Mouse (Mus musculus): ENCODE data around the gene Hyal1. TPM values are rescaled to one million over a fixed set of nuclear protein-coding genes. Genes with fewer than 3 reads are reported as not detected.

The Hyal1 gene
- polyA plus RNA-seq, 1 experiment from 2014 or later = 6.8 TPM

- peak overlapping the region; percentile 82 for H3K4me3 ChIP-seq
- peaks cover 21% of the 10 kb centered on the region for H3K36me3 ChIP-seq
- no peaks in the 10 kb centered on the region for H3K27me3 ChIP-seq (ENCODE audit: insufficient read depth, poor library complexity, severe bottlenecking)
- WGBS = 71% methylated on average over 4 of the region's 4 CpGs
- no peak for DNase-seq (ENCODE audit: low spot score)
- H3K27ac ChIP-seq = peak overlapping the region; percentile 94; the same call in 1 of the 2 replicates
- peaks cover 62% of the 10 kb centered on the region for H3K4me1 ChIP-seq
- H3K9me3 ChIP-seq = no peaks in the 10 kb centered on the region
Measured at GRCm38 (mm10) chr9:107581584-107581983, 4.9 kb downstream of the Hyal1 start.

- peaks cover 53% of the 10 kb centered on the region for H3K4me1 ChIP-seq
- H3K36me3 ChIP-seq = peaks cover 21% of the 10 kb centered on the region
- H3K9me3 ChIP-seq = no peaks in the 10 kb centered on the region
- H3K27ac ChIP-seq = 0 out of 2 replicates have a peak overlapping the region, but pooled peaks have one; percentile 94
- H3K4me3 ChIP-seq = no peak overlapping the region
- WGBS = 88% methylated on average over 7 of the region's 7 CpGs
- no peaks in the 10 kb centered on the region for H3K27me3 ChIP-seq (ENCODE audit: insufficient read depth, poor library complexity, severe bottlenecking)
- no peak for DNase-seq (ENCODE audit: low spot score)
Measured at GRCm38 (mm10) chr9:107582509-107583062, 5.9 kb downstream of the Hyal1 start.

DNA sequence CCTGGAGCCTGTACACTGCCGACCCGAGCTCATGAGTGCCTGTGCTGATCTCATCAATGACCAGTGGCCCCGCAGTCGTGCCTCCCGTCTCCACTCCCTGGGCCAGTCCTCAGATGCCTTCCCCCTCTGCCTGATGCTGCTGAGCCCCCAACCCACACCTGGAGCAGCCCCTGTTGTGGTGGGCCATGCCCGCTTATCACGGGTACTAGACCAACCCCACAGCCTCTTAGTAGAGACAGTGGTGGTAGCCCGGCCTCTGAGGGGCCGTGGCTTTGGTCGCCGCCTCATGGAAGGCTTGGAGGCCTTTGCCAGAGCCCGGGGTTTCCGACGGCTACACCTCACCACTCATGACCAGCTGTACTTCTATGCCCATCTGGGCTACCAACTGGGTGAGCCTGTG lies 6.4 kb downstream of the Hyal1 start:
- Histone ChIP-seq H3K4me3 (no peak overlapping the region), H3K4me1 (peaks cover 52% of the 10 kb centered on the region), H3K9me3 (no peaks in the 10 kb centered on the region), H3K36me3 (peaks cover 21% of the 10 kb centered on the region), H3K27ac (no peak overlapping the region), H3K27me3 (ENCODE audit: insufficient read depth, poor library complexity, severe bottlenecking) (no peaks in the 10 kb centered on the region)
- DNase-seq (ENCODE audit: low spot score) = no peak
- WGBS = 86% methylated on average over 14 of the region's 14 CpGs

DNA sequence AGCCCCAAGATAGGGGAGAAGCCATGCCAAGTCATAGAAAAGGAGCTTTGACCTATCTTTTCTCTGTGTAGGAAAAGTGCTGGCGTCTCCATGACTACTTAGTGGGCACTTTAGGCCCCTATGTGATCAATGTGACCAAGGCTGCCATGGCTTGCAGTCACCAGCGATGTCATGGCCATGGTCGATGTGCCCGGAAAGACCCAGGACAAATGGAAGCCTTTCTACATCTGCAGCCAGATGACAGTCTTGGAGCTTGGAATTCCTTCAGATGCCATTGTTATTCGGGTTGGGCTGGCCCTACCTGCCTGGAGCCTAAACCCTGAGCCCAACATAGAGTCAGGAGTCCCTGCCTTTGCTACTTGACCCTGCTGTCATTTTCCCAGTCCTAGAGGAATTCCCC lies 9.8 kb downstream of the Hyal1 start:
- H3K27me3 ChIP-seq (ENCODE audit: insufficient read depth, poor library complexity, severe bottlenecking) = no peaks in the 10 kb centered on the region
- H3K4me3 ChIP-seq = no peak overlapping the region; the same call in 1 of the 2 replicates
- 80% methylated on average over 5 of the region's 5 CpGs for WGBS
- H3K4me1 ChIP-seq = peaks cover 49% of the 10 kb centered on the region
- no peak for DNase-seq (ENCODE audit: low spot score)
- peaks cover 42% of the 10 kb centered on the region for H3K36me3 ChIP-seq
- H3K9me3 ChIP-seq = no peaks in the 10 kb centered on the region
- peak overlapping the region; percentile 75 for H3K27ac ChIP-seq

DNA sequence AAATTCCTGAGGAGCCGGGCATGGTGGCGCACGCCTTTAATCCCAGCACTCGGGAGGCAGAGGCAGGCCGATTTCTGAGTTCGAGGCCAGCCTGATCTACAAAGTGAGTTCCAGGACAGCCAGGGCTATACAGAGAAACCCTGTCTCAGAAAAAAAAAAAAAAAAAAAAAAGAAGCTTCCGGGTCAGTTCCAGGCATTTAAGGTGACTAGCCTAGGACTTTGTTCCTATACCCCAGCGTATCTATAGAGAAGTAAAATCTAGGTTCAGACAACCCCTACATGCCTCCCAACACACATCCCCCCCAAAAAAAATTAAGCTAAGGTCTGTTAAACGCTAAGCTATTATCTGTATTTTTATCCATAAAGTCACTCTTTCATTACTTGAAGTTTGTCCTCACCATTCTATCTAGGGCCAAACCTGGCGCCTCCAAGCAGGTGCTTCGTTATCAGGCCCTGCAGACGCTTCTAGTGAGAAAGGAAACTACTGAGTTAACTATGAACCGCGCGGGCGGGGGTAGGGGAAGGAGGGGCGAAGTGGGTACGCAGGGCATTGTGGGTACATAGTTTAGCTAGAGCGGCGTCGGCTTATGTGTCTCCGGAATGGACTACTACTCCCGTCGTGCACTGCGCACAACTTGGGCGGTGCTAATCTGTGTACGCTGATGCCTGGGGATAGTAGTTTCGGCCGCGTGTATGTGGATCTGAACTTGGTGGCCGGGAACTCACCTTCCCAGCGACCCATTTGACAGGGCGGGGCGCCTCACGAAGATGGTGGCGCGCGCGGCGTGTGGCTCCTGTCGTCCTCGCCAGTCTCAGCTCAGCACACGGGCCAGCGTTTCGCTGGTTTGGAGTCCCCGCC lies 10.5 kb downstream of the Hyal1 start, which contains the start of gene Ifrd2:
Gene Ifrd2, plus strand, starts transcription at position 669 of the 859 bp plus-strand sequence.
- DNase-seq (ENCODE audit: low spot score) = peak; percentile 100

DNA sequence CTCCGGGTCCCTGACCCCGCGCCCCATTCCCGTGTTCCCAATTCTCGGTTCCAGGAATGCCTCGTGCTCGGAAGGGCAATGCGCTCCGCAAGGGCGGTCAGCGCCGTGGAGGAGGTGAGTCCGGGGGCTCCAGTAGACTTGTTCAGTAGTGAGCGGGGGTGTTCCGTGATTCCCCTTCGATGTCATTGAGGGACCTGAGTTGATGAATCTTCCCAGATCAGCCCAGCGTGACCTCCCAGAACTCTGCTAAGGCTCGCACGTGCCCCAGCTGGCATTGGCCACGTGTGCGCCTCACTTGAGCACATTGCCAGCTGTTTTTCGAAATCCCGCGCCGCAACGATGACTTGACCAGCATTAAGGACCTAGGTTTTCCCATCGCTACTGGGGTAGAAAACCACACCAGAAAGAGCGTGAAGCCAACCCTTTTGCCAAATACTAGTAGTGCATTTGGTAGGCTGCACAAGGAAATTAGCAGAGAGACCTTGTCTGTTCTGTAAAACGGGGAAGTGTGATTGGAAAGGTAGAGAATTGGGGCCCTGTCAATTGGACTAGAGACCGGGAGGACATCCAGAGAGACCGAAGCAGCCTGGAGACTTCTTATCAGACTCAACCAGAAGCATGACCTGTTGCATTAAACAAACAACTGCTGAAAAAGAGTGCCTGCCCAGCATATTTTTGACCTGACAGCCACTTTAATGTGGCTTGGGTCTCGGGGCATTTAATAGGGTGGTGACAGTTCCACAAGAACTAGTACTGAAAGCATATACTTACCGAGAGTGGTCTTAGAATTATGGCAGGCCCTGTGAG lies 11.3 kb downstream of the Hyal1 start:
- Histone ChIP-seq H3K36me3 (peaks cover 52% of the 10 kb centered on the region), H3K27me3 (ENCODE audit: insufficient read depth, poor library complexity, severe bottlenecking) (no peaks in the 10 kb centered on the region), H3K4me1 (peaks cover 43% of the 10 kb centered on the region), H3K9me3 (no peaks in the 10 kb centered on the region), H3K27ac (peak overlapping the region; percentile 91), H3K4me3 (peak overlapping the region; percentile 86)
- WGBS = 1% methylated on average over 33 of the region's 33 CpGs
- no peak for DNase-seq (ENCODE audit: low spot score)

More for the DNA sequence above, 10.5 kb downstream of the Hyal1 start, which contains the start of gene Ifrd2:
- Histone ChIP-seq H3K36me3 (peaks cover 49% of the 10 kb centered on the region), H3K9me3 (no peaks in the 10 kb centered on the region), H3K27ac (peak within 1 kb of the TSS; percentile 91), H3K27me3 (ENCODE audit: insufficient read depth, poor library complexity, severe bottlenecking) (no peaks in the 10 kb centered on the region), H3K4me3 (peak within 1 kb of the TSS; percentile 86), H3K4me1 (peaks cover 46% of the 10 kb centered on the region)
- WGBS = 11% methylated on average over 46 of the region's 46 CpGs

DNA sequence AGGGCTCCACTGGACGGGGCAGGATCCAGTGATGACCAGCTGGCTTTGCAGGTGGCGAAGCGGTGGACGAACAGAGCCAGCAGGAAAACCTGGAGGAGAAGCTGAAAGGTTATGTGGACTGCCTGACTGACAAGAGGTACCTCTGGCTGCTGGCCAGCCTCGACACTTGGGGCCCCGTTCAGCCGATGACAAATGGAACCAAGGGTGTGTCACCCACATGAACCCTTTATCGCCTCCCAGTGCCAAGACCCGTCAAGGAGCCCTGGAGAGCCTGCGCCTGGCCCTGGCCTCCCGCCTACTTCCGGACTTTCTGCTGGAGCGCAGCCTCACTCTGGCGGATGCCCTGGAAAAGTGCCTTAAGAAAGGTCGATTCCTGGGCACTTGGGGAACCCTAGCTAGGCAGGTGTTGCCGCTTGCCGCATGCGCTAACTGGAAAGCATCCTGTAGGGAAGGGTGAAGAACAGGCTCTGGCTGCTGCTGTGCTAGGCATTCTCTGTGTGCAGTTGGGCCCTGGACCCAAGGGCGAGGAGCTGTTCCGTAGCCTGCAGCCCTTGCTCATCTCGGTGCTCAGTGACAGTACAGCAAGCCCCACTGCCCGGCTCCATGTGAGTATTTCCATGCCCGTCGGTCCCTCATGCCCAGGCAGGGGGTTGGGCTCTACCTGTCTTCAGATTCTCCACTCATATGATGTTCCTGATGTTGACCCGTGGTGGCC lies 13.5 kb downstream of the Hyal1 start:
- Histone ChIP-seq H3K4me3 (peak overlapping the region; percentile 86; the same call in 1 of the 2 replicates), H3K4me1 (peaks cover 50% of the 10 kb centered on the region), H3K36me3 (peaks cover 57% of the 10 kb centered on the region), H3K9me3 (no peaks in the 10 kb centered on the region), H3K27me3 (ENCODE audit: insufficient read depth, poor library complexity, severe bottlenecking) (no peaks in the 10 kb centered on the region), H3K27ac (no peak overlapping the region)
- 83% methylated on average over 25 of the region's 25 CpGs for WGBS
- no peak for DNase-seq (ENCODE audit: low spot score)

GRCm38 (mm10) chr9:107590773-107591060 lies 14.0 kb downstream of the Hyal1 start:
- DNase-seq (ENCODE audit: low spot score) = no peak
- 97% methylated on average over 6 of the region's 6 CpGs for WGBS
- H3K4me1 ChIP-seq = peaks cover 50% of the 10 kb centered on the region
- H3K27ac ChIP-seq = no peak overlapping the region
- H3K4me3 ChIP-seq = no peak overlapping the region
- H3K27me3 ChIP-seq (ENCODE audit: insufficient read depth, poor library complexity, severe bottlenecking) = no peaks in the 10 kb centered on the region
- peaks cover 57% of the 10 kb centered on the region for H3K36me3 ChIP-seq
- no peaks in the 10 kb centered on the region for H3K9me3 ChIP-seq

DNA sequence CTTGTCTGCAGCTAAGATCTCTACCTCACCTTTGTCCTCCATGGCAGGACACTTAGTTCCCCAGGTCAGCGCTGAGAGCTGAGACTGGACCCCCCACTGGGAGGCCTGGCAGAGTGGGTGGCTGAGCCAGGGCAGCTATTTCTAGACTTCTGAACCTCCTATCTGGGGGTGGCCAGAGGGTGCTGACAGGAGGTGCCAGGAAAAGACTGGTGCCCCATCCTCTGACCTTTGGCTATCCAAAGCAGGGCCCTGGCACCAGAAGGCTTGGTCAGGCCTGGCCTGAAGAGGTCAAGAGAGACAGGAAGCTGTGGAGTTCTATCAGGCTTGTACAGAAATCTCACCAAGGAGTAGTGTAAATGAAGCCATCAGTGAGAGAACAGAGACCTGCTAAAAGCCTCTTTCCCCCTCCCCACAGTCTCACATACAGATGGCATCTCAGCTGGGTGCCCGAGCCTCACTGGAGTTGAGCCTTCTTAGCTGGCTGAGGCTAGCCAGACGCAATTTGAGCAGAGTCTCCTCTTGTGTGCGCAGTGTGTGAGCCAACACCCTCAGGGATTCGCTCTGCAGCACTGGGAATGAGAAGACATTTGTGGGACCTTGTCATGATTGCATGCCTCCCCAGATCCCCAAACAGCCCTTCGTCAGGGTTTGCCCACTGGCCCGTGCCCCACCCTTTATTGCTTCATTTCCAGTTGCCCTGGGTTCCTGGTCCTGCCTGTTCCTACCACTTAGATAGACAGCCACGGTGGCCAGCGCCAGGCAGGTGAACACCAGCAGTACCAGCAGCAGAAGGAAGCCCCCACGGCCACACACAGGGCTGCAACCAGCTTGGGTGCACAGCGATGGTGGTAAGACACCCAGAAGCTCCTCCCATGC lies 16.6 kb downstream of the Hyal1 start:
- Histone ChIP-seq H3K9me3 (no peaks in the 10 kb centered on the region), H3K27ac (peak overlapping the region; percentile 42; the same call in 1 of the 2 replicates), H3K4me1 (peaks cover 57% of the 10 kb centered on the region), H3K4me3 (0 out of 2 replicates have a peak overlapping the region, but pooled peaks have one; percentile 9), H3K36me3 (peaks cover 62% of the 10 kb centered on the region), H3K27me3 (ENCODE audit: insufficient read depth, poor library complexity, severe bottlenecking) (peaks cover 7% of the 10 kb centered on the region; the same call in 1 of the 2 replicates)
- 82% methylated on average over 11 of the region's 11 CpGs for WGBS
- DNase-seq (ENCODE audit: low spot score) = no peak

GRCm38 (mm10) chr9:107594281-107595062 lies 17.7 kb downstream of the Hyal1 start:
- Histone ChIP-seq H3K9me3 (no peaks in the 10 kb centered on the region), H3K27me3 (ENCODE audit: insufficient read depth, poor library complexity, severe bottlenecking) (peaks cover 18% of the 10 kb centered on the region), H3K27ac (no peak overlapping the region), H3K4me3 (no peak overlapping the region), H3K36me3 (peaks cover 64% of the 10 kb centered on the region), H3K4me1 (peaks cover 47% of the 10 kb centered on the region)
- 82% methylated on average over 8 of the region's 8 CpGs for WGBS
- DNase-seq (ENCODE audit: low spot score) = no peak

Measured in heart, embryonic 10.5 days (tissue).